Mouse (Mus musculus) forebrain, embryonic 16.5 days (tissue): ENCODE results near the gene Sec22c. TPM values are rescaled to one million over a fixed set of nuclear protein-coding genes. Genes with fewer than 3 reads are reported as not detected.

ENCODE experiments used
- ATAC-seq: fragments of 200-750 bp; cut with Nextera tagmentation; 2 replicates; pipeline ENCODE4 v1.8.0; 2017; ENCODE audit warnings: mild to moderate bottlenecking, moderate library complexity
- H3K27ac ChIP-seq: fragments of 300-500 bp; sonication (generic); 2 replicates; pipeline ENCODE4 v1.5.1; 2014; ENCODE audit warnings: low read length, control low read depth
- H3K27me3 ChIP-seq: fragments of 300-500 bp; sonication (generic); replicated peaks from 2 replicates; pipeline ENCODE4 v1.6.1; 2014; ENCODE audit warnings: low read length; ENCODE audit not compliant: control insufficient read depth, insufficient read depth
- H3K36me3 ChIP-seq: fragments of 300-500 bp; sonication (generic); 2 replicates; pipeline ENCODE4 v1.6.1; 2014; ENCODE audit not compliant: control insufficient read depth, insufficient read depth
- H3K4me1 ChIP-seq: fragments of 300-500 bp; sonication (generic); replicated peaks from 2 replicates; pipeline ENCODE4 v1.6.1; 2014; ENCODE audit warnings: low read length; ENCODE audit not compliant: control insufficient read depth, insufficient read depth
- H3K4me2 ChIP-seq: fragments of 300-500 bp; sonication (generic); 2 replicates; pipeline ENCODE4 v1.6.1; 2014; ENCODE audit warnings: mild to moderate bottlenecking, low read length, control low read depth
- H3K4me3 ChIP-seq: fragments of 300-500 bp; sonication (generic); replicated peaks from 2 replicates; pipeline ENCODE4 v1.5.1; 2014; ENCODE audit warnings: mild to moderate bottlenecking, low read length, control low read depth
- H3K9ac ChIP-seq: fragments of 300-500 bp; sonication (generic); replicated peaks from 2 replicates; pipeline ENCODE4 v1.6.1; 2014; ENCODE audit warnings: low read depth, low read length, control low read depth
- H3K9me3 ChIP-seq: fragments of 300-500 bp; sonication (generic); 2 replicates; pipeline ENCODE4 v1.6.1; 2016; ENCODE audit warnings: low read length; ENCODE audit not compliant: control insufficient read depth
- WGBS: fragments of 180-500 bp; shearing (Covaris S2); extraction: QIAGEN DNeasy Blood & Tissue Kit; methylation state at CpG from one replicate; pipeline ENCODE4 v1.1.7; 2014; 5-methylcytosine and 5-hydroxymethylcytosine counted together
- polyA plus RNA-seq: library from polyadenylated mRNA; unstranded; fragments of >200 nt; fragmentation: Nextera tagmentation; extraction: Ambion mirVana; gene quantifications from 2 replicates; pipeline ENCODE4 v1.2.1, GENCODE M21; 2015

The Sec22c gene
- polyA plus RNA-seq, 1 experiment from 2014 or later = 40.0 TPM

DNA sequence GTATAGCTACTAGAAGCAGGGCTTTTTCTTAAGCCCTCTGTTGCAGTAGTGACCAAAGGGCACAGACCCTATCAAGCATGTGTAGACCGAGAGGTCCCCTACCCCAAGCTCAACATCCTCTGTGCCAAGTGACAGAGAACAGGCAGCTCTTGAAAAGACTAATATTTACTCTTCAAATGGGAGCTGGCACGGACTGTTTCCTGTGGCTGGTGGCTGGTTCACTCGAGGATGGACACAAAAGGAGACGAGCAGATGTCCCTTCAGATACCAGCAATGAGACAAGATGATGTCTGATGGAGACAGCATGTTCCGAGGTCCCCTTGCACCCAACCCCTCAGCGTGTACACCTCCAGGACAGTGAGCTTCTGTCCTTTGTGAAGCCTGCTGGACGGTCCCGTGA, 27.8 kb downstream of the Sec22c start:
- peaks cover 9% of the 10 kb centered on the region for H3K4me1 ChIP-seq
- no peaks in the 10 kb centered on the region for H3K9me3 ChIP-seq
- H3K4me2 ChIP-seq = no peak overlapping the region
- no peaks in the 10 kb centered on the region for H3K36me3 ChIP-seq
- no peak overlapping the region for H3K9ac ChIP-seq
- no peak overlapping the region for H3K4me3 ChIP-seq
- WGBS = 78% methylated on average over 8 of the region's 8 CpGs
- no peak overlapping the region for H3K27ac ChIP-seq
- ATAC-seq = no peak
- no peaks in the 10 kb centered on the region for H3K27me3 ChIP-seq

DNA sequence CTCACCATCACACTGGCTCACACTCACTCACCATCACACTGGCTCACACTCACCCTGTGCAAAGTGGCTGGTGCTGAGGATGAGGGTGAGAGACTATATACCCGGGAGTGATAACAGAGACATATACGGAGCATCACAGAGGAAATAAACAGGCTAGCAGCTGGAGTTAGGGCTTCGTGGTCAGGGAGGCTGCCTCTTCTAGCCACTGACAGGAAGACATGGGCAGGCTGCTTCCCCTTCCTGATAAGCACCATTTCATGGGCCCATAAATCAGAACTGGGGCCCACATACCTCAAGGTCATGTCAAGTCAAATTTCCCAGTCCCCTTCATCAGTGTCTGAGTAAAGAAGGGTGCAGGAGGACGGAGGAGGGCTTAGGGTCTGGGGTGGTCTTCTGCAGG, 28.2 kb downstream of the Sec22c start:
- Histone ChIP-seq H3K4me3 (no peak overlapping the region), H3K27ac (no peak overlapping the region), H3K4me2 (no peak overlapping the region), H3K9ac (no peak overlapping the region), H3K9me3 (no peaks in the 10 kb centered on the region), H3K36me3 (no peaks in the 10 kb centered on the region), H3K27me3 (no peaks in the 10 kb centered on the region), H3K4me1 (peaks cover 9% of the 10 kb centered on the region)
- ATAC-seq = no peak
- 85% methylated on average over 4 of the region's 4 CpGs for WGBS

DNA sequence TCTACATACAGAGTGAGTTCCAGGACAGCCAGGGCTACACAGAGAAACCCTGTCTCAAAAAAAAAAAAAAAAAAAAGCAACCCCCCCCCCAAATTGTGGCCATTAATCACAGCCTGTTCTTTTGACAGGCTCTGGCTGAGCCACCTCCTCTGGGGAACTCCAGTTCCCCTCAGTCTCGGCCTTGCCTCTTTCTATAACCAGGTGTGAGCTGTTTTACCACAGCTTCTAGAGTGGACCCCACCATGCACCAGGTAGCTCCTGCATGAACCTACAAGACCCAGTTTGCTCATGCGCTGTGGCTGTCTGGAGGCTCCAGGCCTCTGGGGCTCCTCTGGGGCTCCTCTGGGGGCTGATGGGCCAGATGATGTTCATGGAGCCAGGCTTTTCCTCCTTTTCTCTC, 29.7 kb downstream of the Sec22c start:
- WGBS = 95% methylated on average over 2 of the region's 2 CpGs
- H3K9ac ChIP-seq = no peak overlapping the region

DNA sequence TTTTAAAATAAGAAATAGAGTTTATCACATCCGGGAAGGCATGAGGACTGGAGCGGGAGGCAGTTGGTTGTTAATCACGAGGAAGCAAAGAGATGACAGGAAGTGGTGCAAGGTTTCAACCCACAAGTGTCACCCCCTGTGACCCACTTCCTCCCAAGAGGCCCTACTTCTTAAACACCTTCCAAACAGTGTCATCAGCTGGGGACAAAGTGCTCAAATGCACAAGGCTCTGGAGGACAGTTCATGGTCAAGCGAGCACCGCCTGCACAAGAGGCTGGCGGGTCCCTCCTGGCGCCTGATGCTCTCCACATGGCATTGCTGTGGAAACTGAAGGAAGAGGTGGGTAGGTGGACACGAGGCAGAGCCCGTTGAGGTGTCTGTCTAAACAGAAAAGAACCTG, 30.3 kb downstream of the Sec22c start:
- H3K36me3 ChIP-seq = no peaks in the 10 kb centered on the region
- no peak overlapping the region for H3K4me3 ChIP-seq
- no peak for ATAC-seq
- 87% methylated on average over 9 of the region's 9 CpGs for WGBS
- H3K9ac ChIP-seq = no peak overlapping the region
- H3K27me3 ChIP-seq = no peaks in the 10 kb centered on the region; the same call in 1 of the 2 replicates
- no peak overlapping the region for H3K4me2 ChIP-seq
- no peaks in the 10 kb centered on the region for H3K9me3 ChIP-seq
- no peak overlapping the region for H3K27ac ChIP-seq
- peaks cover 10% of the 10 kb centered on the region for H3K4me1 ChIP-seq

More for the DNA sequence above, 29.7 kb downstream of the Sec22c start:
- no peak overlapping the region for H3K4me3 ChIP-seq
- ATAC-seq = no peak
- no peaks in the 10 kb centered on the region for H3K27me3 ChIP-seq
- H3K9me3 ChIP-seq = no peaks in the 10 kb centered on the region
- H3K4me2 ChIP-seq = no peak overlapping the region
- H3K36me3 ChIP-seq = no peaks in the 10 kb centered on the region
- H3K4me1 ChIP-seq = peaks cover 9% of the 10 kb centered on the region
- H3K27ac ChIP-seq = no peak overlapping the region

DNA sequence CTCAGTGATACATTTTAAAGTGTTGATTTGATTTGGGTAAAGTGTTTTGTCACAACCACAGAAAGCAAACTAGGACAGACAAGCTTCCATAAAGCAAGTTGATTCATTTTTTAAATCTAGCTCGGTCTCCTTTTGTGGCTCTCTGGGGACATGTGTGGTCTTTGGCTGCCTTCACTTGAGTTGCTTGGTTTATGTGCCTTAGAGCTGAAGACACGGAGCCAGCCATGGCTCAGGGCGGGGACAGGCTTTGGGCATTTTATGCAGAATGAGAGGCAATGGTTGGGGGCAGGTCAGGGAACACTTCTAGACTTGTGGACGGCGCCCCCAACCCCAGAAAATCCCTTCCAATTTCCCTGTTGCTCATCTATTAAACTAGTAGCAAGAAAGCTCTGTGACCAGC, 31.6 kb downstream of the Sec22c start:
- ATAC-seq = no peak
- no peaks in the 10 kb centered on the region for H3K36me3 ChIP-seq
- WGBS = 83% methylated on average over 5 of the region's 5 CpGs
- no peak overlapping the region for H3K9ac ChIP-seq
- no peak overlapping the region for H3K4me2 ChIP-seq
- no peak overlapping the region for H3K4me3 ChIP-seq
- H3K4me1 ChIP-seq = peaks cover 12% of the 10 kb centered on the region
- H3K27me3 ChIP-seq = peaks cover 3% of the 10 kb centered on the region
- H3K27ac ChIP-seq = no peak overlapping the region
- no peaks in the 10 kb centered on the region for H3K9me3 ChIP-seq

DNA sequence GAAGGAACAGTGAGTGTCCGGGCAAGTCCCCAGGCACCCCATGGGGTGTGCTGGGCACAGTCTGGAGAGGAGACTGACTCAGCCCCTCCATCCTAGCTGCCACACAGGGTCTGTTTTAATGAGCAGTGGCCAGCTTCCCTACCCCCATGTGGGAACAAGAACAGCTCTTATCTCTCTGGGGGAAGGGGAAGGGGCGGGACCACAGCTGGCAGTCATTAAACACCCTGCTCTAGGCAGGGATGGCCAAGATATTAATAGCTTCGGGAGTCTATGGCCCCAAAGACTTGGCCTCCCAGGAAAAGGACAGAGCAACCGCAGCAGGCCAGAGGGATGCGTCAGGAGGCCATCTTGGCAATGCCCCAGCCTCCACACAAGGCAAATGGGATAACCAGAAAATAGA, 33.0 kb downstream of the Sec22c start:
- 74% methylated on average over 5 of the region's 5 CpGs for WGBS

DNA sequence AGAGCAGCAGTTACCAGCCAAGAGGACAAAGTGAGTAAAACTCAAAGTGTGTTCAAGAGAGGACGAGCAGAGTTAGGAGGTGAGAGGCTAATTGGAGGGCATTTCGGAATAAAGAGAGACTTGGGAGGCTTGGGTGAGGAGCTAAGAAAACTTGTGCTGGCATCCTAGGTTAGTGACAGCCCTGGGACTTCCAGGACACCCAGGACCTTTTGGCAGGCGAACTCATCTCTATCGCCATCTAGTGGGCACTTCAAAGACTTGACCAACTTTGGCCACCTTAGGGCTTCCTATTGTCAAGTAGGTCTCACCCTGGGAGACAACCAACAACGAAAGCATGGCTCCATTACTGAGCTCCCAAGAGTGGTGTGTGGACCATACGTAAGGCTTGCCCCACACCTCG, 34.0 kb downstream of the Sec22c start:
- Histone ChIP-seq H3K4me3 (no peak overlapping the region), H3K36me3 (no peaks in the 10 kb centered on the region), H3K4me1 (peaks cover 32% of the 10 kb centered on the region), H3K9ac (no peak overlapping the region), H3K27me3 (peaks cover 5% of the 10 kb centered on the region), H3K4me2 (no peak overlapping the region), H3K27ac (no peak overlapping the region), H3K9me3 (no peaks in the 10 kb centered on the region)
- 25% methylated on average over 7 of the region's 7 CpGs for WGBS
- no peak for ATAC-seq

More for the DNA sequence above, 33.0 kb downstream of the Sec22c start:
- no peak overlapping the region for H3K4me2 ChIP-seq
- no peak overlapping the region for H3K4me3 ChIP-seq
- H3K4me1 ChIP-seq = peaks cover 22% of the 10 kb centered on the region
- no peaks in the 10 kb centered on the region for H3K9me3 ChIP-seq
- ATAC-seq = no peak
- no peak overlapping the region for H3K27ac ChIP-seq
- H3K36me3 ChIP-seq = no peaks in the 10 kb centered on the region
- peaks cover 5% of the 10 kb centered on the region for H3K27me3 ChIP-seq
- no peak overlapping the region for H3K9ac ChIP-seq

DNA sequence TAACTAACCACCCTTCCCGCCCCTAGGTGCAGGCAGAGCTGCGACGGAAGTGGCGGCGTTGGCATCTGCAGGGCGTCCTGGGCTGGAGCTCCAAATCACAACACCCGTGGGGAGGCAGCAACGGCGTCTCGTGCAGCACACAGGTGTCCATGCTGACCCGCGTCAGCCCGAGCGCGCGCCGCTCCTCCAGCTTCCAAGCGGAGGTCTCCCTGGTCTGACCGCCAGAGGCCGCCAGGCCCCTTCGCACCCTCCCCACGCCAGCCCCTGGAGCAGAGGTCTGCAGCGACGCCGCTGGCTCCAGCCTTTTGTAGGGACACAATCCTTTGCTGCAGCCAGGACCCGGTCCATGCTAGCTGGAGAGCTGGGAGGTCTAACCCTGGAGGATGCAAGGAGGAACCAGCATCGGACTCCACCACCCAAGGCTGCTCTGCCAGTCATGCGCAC, 35.9 kb downstream of the Sec22c start:
- Histone ChIP-seq H3K9ac (peak overlapping the region; percentile 49), H3K4me3 (peak overlapping the region; percentile 40), H3K27ac (no peak overlapping the region), H3K27me3 (peaks cover 5% of the 10 kb centered on the region), H3K9me3 (no peaks in the 10 kb centered on the region), H3K4me1 (peaks cover 35% of the 10 kb centered on the region), H3K36me3 (no peaks in the 10 kb centered on the region), H3K4me2 (peak overlapping the region; percentile 65)
- ATAC-seq = peak; percentile 35; the same call in 1 of the 2 replicates
- WGBS = 0% methylated on average over 28 of the region's 28 CpGs

DNA sequence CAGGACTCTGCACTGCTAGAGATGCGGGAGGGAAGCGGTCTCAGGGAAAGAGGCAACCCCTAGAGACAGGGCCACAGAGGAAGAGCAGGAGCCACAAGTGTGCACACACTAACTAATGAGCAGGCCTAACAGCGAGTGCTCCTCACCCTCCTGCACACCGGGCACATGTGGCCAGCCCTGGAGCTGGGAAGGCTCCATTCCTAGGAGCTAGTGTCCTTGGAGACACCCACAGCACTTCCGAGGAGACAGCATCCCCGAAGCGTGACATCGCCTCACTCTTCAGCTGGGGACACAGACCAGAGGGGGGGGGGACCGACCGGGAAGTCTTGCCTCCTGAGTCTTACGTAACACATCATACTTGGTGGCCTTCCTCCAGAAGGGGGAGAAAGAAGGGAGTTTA, 37.5 kb downstream of the Sec22c start:
- H3K27me3 ChIP-seq = peaks cover 5% of the 10 kb centered on the region
- H3K9me3 ChIP-seq = no peaks in the 10 kb centered on the region
- H3K4me3 ChIP-seq = no peak overlapping the region
- no peaks in the 10 kb centered on the region for H3K36me3 ChIP-seq
- no peak; the same call in 1 of the 2 replicates for ATAC-seq
- no peak overlapping the region for H3K9ac ChIP-seq
- peaks cover 35% of the 10 kb centered on the region for H3K4me1 ChIP-seq
- WGBS = 69% methylated on average over 11 of the region's 11 CpGs
- H3K27ac ChIP-seq = peak overlapping the region; percentile 92
- H3K4me2 ChIP-seq = no peak overlapping the region
